17 mouse cellular contexts compared by ENCODE assay signal in the genomic region with DNA sequence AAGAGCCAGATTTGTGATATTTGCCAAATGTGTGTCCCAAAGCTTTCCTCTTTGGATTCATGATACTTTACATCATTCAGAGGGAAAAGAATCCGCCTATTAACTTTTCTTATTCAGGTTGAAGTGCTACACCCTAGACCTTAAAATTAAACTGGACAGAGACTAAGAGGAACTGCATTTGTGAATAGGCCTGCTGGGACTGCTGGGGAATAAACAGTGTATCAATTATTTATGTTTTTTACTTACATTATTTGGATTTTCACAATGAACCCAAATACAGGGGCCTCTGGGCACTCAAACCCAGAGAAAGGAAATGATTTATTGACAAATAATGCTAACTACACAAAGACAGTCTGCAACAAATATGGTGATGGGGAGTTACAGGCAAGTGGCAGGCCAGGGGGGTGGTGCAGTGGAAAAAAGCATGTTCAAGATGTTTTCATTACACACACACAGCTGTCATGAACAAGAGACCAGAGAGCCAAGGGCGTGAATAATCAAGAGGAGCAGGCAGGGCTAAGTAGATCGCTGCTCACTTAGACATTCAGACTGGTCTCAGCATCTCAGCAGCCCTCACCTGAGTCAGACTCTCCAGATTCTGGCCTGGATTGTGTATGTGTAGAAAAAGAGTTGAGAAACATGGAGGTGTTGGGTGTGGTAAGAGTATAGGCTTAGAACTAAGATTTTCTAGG.
DNase-seq lines count a peak whose midpoint lies in the region; ATAC-seq and TF ChIP-seq lines count a peak whose summit lies in the region.
"Had no signal": no experiment of that assay in that cellular context is flagged by ENCODE, and none has a peak within 500 bp of the region (broad histone marks: within the 10 kb centered on the region; RNA-seq: fewer than 3 reads in every experiment).

No protein-coding gene starts in this region.

- no peak overlapping the region for H3K4me3 ChIP-seq in forebrain, embryonic 12.5 days (replicated peaks)
- no peak overlapping the region for H3K4me3 ChIP-seq in forebrain, embryonic 16.5 days (replicated peaks; ENCODE audit: low read length)
- H3K4me3 ChIP-seq in intestine, embryonic 14.5 days (ENCODE audit: low read depth, low read length): no peak overlapping the region
- no peak overlapping the region for H3K4me3 ChIP-seq in intestine, postnatal 0 days (ENCODE audit: low read depth, low read length)
- no peak overlapping the region for H3K4me3 ChIP-seq in midbrain, embryonic 16.5 days (ENCODE audit: low read depth, low read length)
- H3K4me3 ChIP-seq in midbrain, postnatal 0 days (ENCODE audit: low read depth, low read length): no peak overlapping the region
- H3K4me3 ChIP-seq in neural tube, embryonic 14.5 days (ENCODE audit: low read depth, low read length): no peak overlapping the region
- H3K4me3 ChIP-seq: embryonic facial prominence, embryonic 13.5 days; heart, embryonic 12.5 days; hindbrain, embryonic 10.5 days had no signal

- no peaks in the 10 kb centered on the region for H3K4me1 ChIP-seq in forebrain, embryonic 12.5 days
- H3K4me1 ChIP-seq in forebrain, embryonic 16.5 days (replicated peaks; ENCODE audit: control insufficient read depth, insufficient read depth, low read length): no peaks in the 10 kb centered on the region
- no peaks in the 10 kb centered on the region for H3K4me1 ChIP-seq in intestine, embryonic 14.5 days (replicated peaks; ENCODE audit: control insufficient read depth, insufficient read depth, low read length)
- no peaks in the 10 kb centered on the region for H3K4me1 ChIP-seq in intestine, postnatal 0 days (replicated peaks; ENCODE audit: control insufficient read depth, insufficient read depth, low read length)
- H3K4me1 ChIP-seq in midbrain, embryonic 16.5 days (ENCODE audit: control insufficient read depth, insufficient read depth, low read length): 0 out of 2 replicates have a peak, but pooled peaks cover 4% of the 10 kb centered on the region
- H3K4me1 ChIP-seq in midbrain, postnatal 0 days (ENCODE audit: insufficient read depth, low read length): no peaks in the 10 kb centered on the region
- H3K4me1 ChIP-seq in neural tube, embryonic 14.5 days (ENCODE audit: control insufficient read depth, insufficient read depth, low read length): 0 out of 2 replicates have a peak, but pooled peaks cover 4% of the 10 kb centered on the region
- H3K4me1 ChIP-seq: embryonic facial prominence, embryonic 13.5 days; heart, embryonic 12.5 days; hindbrain, embryonic 10.5 days had no signal

- H3K9ac ChIP-seq in forebrain, embryonic 12.5 days: no peak overlapping the region
- no peak overlapping the region for H3K9ac ChIP-seq in forebrain, embryonic 16.5 days (replicated peaks; ENCODE audit: low read depth, low read length)
- no peak overlapping the region for H3K9ac ChIP-seq in intestine, embryonic 14.5 days (ENCODE audit: low read length)
- H3K9ac ChIP-seq in intestine, postnatal 0 days (ENCODE audit: low read depth, low read length): no peak overlapping the region
- H3K9ac ChIP-seq in midbrain, embryonic 16.5 days (ENCODE audit: low read depth, low read length): no peak overlapping the region
- H3K9ac ChIP-seq in midbrain, postnatal 0 days (replicated peaks; ENCODE audit: low read length, poor library complexity, severe bottlenecking): no peak overlapping the region
- no peak overlapping the region for H3K9ac ChIP-seq in neural tube, embryonic 14.5 days (replicated peaks; ENCODE audit: low read depth, low read length)
- H3K9ac ChIP-seq: embryonic facial prominence, embryonic 13.5 days; forebrain, postnatal 0 days; heart, embryonic 12.5 days had no signal

- ATAC-seq in forebrain, embryonic 12.5 days (ENCODE audit: low FRiP score): peak; percentile 27; the same call in 1 of the 2 replicates
- ATAC-seq in forebrain, embryonic 16.5 days: no peak
- ATAC-seq in intestine, embryonic 14.5 days (replicated peaks; ENCODE audit: low FRiP score, low TSS enrichment, low read depth): no peak
- no peak for ATAC-seq in intestine, postnatal 0 days
- peak; percentile 25; the same call in 1 of the 2 replicates for ATAC-seq in midbrain, embryonic 16.5 days
- no peak for ATAC-seq in midbrain, postnatal 0 days (ENCODE audit: low FRiP score)
- 0 out of 2 replicates have a peak, but pooled peaks have one; percentile 31 for ATAC-seq in neural tube, embryonic 14.5 days (ENCODE audit: low read depth)
- ATAC-seq: forebrain, postnatal 0 days had no signal

- H3K36me3 ChIP-seq in forebrain, embryonic 12.5 days (replicated peaks): no peaks in the 10 kb centered on the region
- H3K36me3 ChIP-seq in forebrain, embryonic 16.5 days (ENCODE audit: control insufficient read depth, insufficient read depth): no peaks in the 10 kb centered on the region
- no peaks in the 10 kb centered on the region for H3K36me3 ChIP-seq in intestine, embryonic 14.5 days (ENCODE audit: control insufficient read depth, insufficient read depth, low read length)
- no peaks in the 10 kb centered on the region for H3K36me3 ChIP-seq in intestine, postnatal 0 days (ENCODE audit: control insufficient read depth, insufficient read depth)
- no peaks in the 10 kb centered on the region for H3K36me3 ChIP-seq in midbrain, embryonic 16.5 days (ENCODE audit: control insufficient read depth, insufficient read depth, low read length)
- no peaks in the 10 kb centered on the region for H3K36me3 ChIP-seq in midbrain, postnatal 0 days (ENCODE audit: insufficient read depth, low read length)
- H3K36me3 ChIP-seq in neural tube, embryonic 14.5 days (ENCODE audit: control insufficient read depth, insufficient read depth, low read length): no peaks in the 10 kb centered on the region
- H3K36me3 ChIP-seq: embryonic facial prominence, embryonic 13.5 days; heart, embryonic 12.5 days; hindbrain, embryonic 10.5 days had no signal

- peak; percentile 38 for DNase-seq in intestine, embryonic 14.5 days (ENCODE audit: low spot score)
- DNase-seq in midbrain, postnatal 0 days (ENCODE audit: low spot score): no peak
- DNase-seq in thymus, postnatal 36 days: no peak
- DNase-seq: adrenal gland, postnatal 10 days; cerebellum, adult 11-12 months; cerebellum, adult 9-10 months; cerebellum, postnatal 25 days; forebrain, postnatal 0 days; gastrocnemius, postnatal 25 days had no signal

- WGBS in forebrain, embryonic 12.5 days: 68% methylated on average over 3 of the region's 3 CpGs
- WGBS in forebrain, embryonic 16.5 days: 57% methylated on average over 3 of the region's 3 CpGs
- 48% methylated on average over 3 of the region's 3 CpGs for WGBS in intestine, embryonic 14.5 days
- 72% methylated on average over 3 of the region's 3 CpGs for WGBS in intestine, postnatal 0 days
- WGBS in midbrain, embryonic 16.5 days: 62% methylated on average over 3 of the region's 3 CpGs
- whole genome bisulfite sequencing in midbrain, postnatal 0 days: 53% methylated on average over 3 of the region's 3 CpGs
- WGBS in neural tube, embryonic 14.5 days: 57% methylated on average over 3 of the region's 3 CpGs

- H3K27me3 ChIP-seq in forebrain, embryonic 12.5 days: no peaks in the 10 kb centered on the region
- no peaks in the 10 kb centered on the region for H3K27me3 ChIP-seq in forebrain, embryonic 16.5 days (replicated peaks; ENCODE audit: control insufficient read depth, insufficient read depth, low read length)
- no peaks in the 10 kb centered on the region for H3K27me3 ChIP-seq in intestine, embryonic 14.5 days (replicated peaks; ENCODE audit: control insufficient read depth, insufficient read depth, low read length)
- H3K27me3 ChIP-seq in intestine, postnatal 0 days (replicated peaks; ENCODE audit: control insufficient read depth, insufficient read depth, low read length): no peaks in the 10 kb centered on the region
- no peaks in the 10 kb centered on the region for H3K27me3 ChIP-seq in midbrain, embryonic 16.5 days (ENCODE audit: control insufficient read depth, insufficient read depth, low read depth, low read length)
- H3K27me3 ChIP-seq in midbrain, postnatal 0 days (ENCODE audit: insufficient read depth, low read length): no peaks in the 10 kb centered on the region
- H3K27me3 ChIP-seq in neural tube, embryonic 14.5 days (ENCODE audit: control insufficient read depth, insufficient read depth, low read length): no peaks in the 10 kb centered on the region
- H3K27me3 ChIP-seq: embryonic facial prominence, embryonic 13.5 days; heart, embryonic 12.5 days had no signal

- H3K9me3 ChIP-seq in forebrain, embryonic 12.5 days: no peaks in the 10 kb centered on the region
- H3K9me3 ChIP-seq in forebrain, embryonic 16.5 days (ENCODE audit: control insufficient read depth, low read length): no peaks in the 10 kb centered on the region
- H3K9me3 ChIP-seq in intestine, embryonic 14.5 days (ENCODE audit: control insufficient read depth, low read length): no peaks in the 10 kb centered on the region
- no peaks in the 10 kb centered on the region for H3K9me3 ChIP-seq in intestine, postnatal 0 days (ENCODE audit: control insufficient read depth)
- no peaks in the 10 kb centered on the region for H3K9me3 ChIP-seq in midbrain, embryonic 16.5 days (replicated peaks; ENCODE audit: control insufficient read depth, low read length, poor library complexity, severe bottlenecking)
- H3K9me3 ChIP-seq in midbrain, postnatal 0 days (ENCODE audit: low read length): no peaks in the 10 kb centered on the region
- no peaks in the 10 kb centered on the region for H3K9me3 ChIP-seq in neural tube, embryonic 14.5 days (ENCODE audit: control insufficient read depth, low read length)
- H3K9me3 ChIP-seq: embryonic facial prominence, embryonic 13.5 days; heart, embryonic 12.5 days; hindbrain, embryonic 10.5 days had no signal

- H3K4me2 ChIP-seq in forebrain, embryonic 12.5 days: no peak overlapping the region
- no peak overlapping the region for H3K4me2 ChIP-seq in forebrain, embryonic 16.5 days (ENCODE audit: low read length)
- H3K4me2 ChIP-seq in intestine, embryonic 14.5 days (ENCODE audit: low read length): no peak overlapping the region
- H3K4me2 ChIP-seq in intestine, postnatal 0 days (replicated peaks; ENCODE audit: low read depth): no peak overlapping the region
- no peak overlapping the region for H3K4me2 ChIP-seq in midbrain, embryonic 16.5 days (ENCODE audit: low read length)
- H3K4me2 ChIP-seq in midbrain, postnatal 0 days (ENCODE audit: low read depth, low read length, poor library complexity, severe bottlenecking): no peak overlapping the region
- H3K4me2 ChIP-seq in neural tube, embryonic 14.5 days (ENCODE audit: low read depth, low read length): no peak overlapping the region
- H3K4me2 ChIP-seq: embryonic facial prominence, embryonic 13.5 days; heart, embryonic 12.5 days had no signal

- TF ChIP-seq CTCF in intestine, postnatal 0 days (IDR thresholded peaks at IDR 0.05; ENCODE audit: low read depth): no peak
- no peak for TF ChIP-seq CTCF in midbrain, postnatal 0 days (IDR thresholded peaks at IDR 0.05)

- H3K27ac ChIP-seq in forebrain, embryonic 12.5 days: no peak overlapping the region
- no peak overlapping the region for H3K27ac ChIP-seq in forebrain, embryonic 16.5 days (ENCODE audit: low read length)
- H3K27ac ChIP-seq in intestine, embryonic 14.5 days (ENCODE audit: low read depth): no peak overlapping the region
- H3K27ac ChIP-seq in intestine, postnatal 0 days (ENCODE audit: low read depth, low read length): no peak overlapping the region
- no peak overlapping the region for H3K27ac ChIP-seq in midbrain, embryonic 16.5 days (ENCODE audit: low read length)
- H3K27ac ChIP-seq in midbrain, postnatal 0 days (ENCODE audit: low read depth, low read length): no peak overlapping the region
- H3K27ac ChIP-seq in neural tube, embryonic 14.5 days (ENCODE audit: low read depth, low read length): no peak overlapping the region
- H3K27ac ChIP-seq: embryonic facial prominence, embryonic 13.5 days; hindbrain, embryonic 10.5 days had no signal

Comparison
In these comparisons a context has a peak if more than half of its experiments do, and no peak if none do; other contexts are left out.
1. ATAC-seq: peak in forebrain, embryonic 12.5 days (single experiment), midbrain, embryonic 16.5 days (single experiment) and neural tube, embryonic 14.5 days (single experiment); none in forebrain, embryonic 16.5 days (single experiment), intestine, embryonic 14.5 days (single experiment), intestine, postnatal 0 days (single experiment) and midbrain, postnatal 0 days (single experiment).